Mouse (Mus musculus): ENCODE measurements around the gene Defb9. TPM values are rescaled to one million over a fixed set of nuclear protein-coding genes. Genes with fewer than 3 reads are reported as not detected.
"Not testable (repeated sequence)": the region's sequence is repeated elsewhere in the genome, so short reads cannot be mapped to it uniquely, and the experiment has no call there.

The Defb9 gene
- total and polyA plus RNA-seq, 3 experiments = not detected

DNA sequence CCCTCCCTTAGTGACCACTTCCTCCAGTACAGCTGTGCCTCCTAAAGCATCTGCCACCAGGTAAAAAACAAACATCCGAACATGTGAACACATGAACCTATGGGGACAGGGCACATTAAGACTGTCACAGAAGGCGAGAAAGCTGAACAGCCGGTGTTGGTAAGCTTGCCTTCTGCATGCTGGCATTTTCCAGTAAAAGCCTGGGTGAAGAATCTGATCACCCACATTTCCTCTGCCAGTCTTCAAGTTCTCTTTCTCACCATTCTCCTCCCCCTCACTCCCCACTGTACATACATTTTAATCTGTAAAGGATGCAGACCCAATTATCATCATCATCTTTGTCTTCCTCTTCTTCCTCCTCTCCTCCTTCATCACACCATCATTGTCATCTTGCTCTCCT lies 30.4 kb upstream of the Defb9 start:
- Histone ChIP-seq H3K36me3 (ENCODE audit: control insufficient read depth in 1 of 2, insufficient read depth in 2 of 2, low read length in 2 of 2) (no peaks in the 10 kb centered on the region), H3K4me3 (ENCODE audit: control insufficient read depth in 1 of 2, insufficient read depth in 1 of 2, low read depth in 2 of 2, low read length in 2 of 2) (no peak overlapping the region), H3K27me3 (ENCODE audit: control insufficient read depth in 1 of 2, insufficient read depth in 2 of 2, low read length in 2 of 2) (no peaks in the 10 kb centered on the region), H3K79me2 (ENCODE audit: control insufficient read depth, insufficient read depth, low read length, poor library complexity) (no peaks in the 10 kb centered on the region), H3K27ac (ENCODE audit: control insufficient read depth, low read depth, low read length) (no peak overlapping the region), H3K9me3 (replicated peaks; ENCODE audit: insufficient read depth, low read length) (no peaks in the 10 kb centered on the region), H3K4me1 (ENCODE audit: control insufficient read depth in 1 of 2, insufficient read depth in 2 of 2, low read length in 2 of 2) (no peaks in the 10 kb centered on the region), H3K9ac (ENCODE audit: control insufficient read depth, low read depth, low read length, poor library complexity, severe bottlenecking) (no peak overlapping the region)
- no peak for TF ChIP-seq RAD21 (IDR thresholded peaks at IDR 0.05; ENCODE audit: low read depth, low read length)
- TF ChIP-seq NELFE (IDR thresholded peaks at IDR 0.05; ENCODE audit: low read depth, low read length) = no peak
- TF ChIP-seq MAFK (IDR thresholded peaks at IDR 0.05; ENCODE audit: borderline replicate concordance, low read depth, low read length) = no peak
- no peak for DNase-seq (ENCODE audit: low read depth, low spot score)

DNA sequence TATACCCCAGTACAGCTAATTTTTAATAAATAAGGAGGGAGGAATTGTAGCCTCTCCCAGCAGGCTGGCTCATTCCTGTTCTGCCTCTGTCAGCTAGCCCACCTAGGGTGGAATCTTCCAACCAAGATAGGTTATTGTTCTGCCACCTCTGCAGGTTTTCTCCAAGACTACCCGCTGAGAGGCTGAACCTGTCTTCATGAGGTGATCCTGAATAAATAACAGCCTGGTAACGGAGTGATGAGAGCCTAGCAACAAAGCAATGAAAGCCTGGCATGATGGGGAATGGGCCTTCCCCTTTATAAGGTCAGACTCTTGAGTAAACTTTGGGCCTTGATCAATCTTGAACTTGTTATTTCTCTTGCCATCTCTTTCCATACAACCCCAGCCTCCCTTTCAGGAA lies 27.3 kb upstream of the Defb9 start:
- H3K27me3 ChIP-seq (ENCODE audit: control insufficient read depth in 1 of 2, insufficient read depth in 2 of 2, low read length in 2 of 2) = no peaks in the 10 kb centered on the region
- no peak overlapping the region for H3K9ac ChIP-seq (ENCODE audit: control insufficient read depth, low read depth, low read length, poor library complexity, severe bottlenecking)
- no peaks in the 10 kb centered on the region for H3K4me1 ChIP-seq (ENCODE audit: control insufficient read depth in 1 of 2, insufficient read depth in 2 of 2, low read length in 2 of 2)
- TF ChIP-seq CHD2 (IDR thresholded peaks at IDR 0.05; ENCODE audit: low read length) = no peak
- TF ChIP-seq POLR2A (IDR thresholded peaks at IDR 0.05; ENCODE audit: control insufficient read depth in 1 of 2, insufficient read depth in 1 of 2, low read depth in 1 of 2, low read length in 2 of 2, poor library complexity in 1 of 2) = no peak
- TF ChIP-seq MAZ (IDR thresholded peaks at IDR 0.05; ENCODE audit: low read depth, low read length) = no peak
- no peak for TF ChIP-seq POLR2AphosphoS2 (IDR thresholded peaks at IDR 0.05; ENCODE audit: low read length)
- TF ChIP-seq EP300 (IDR thresholded peaks at IDR 0.05; ENCODE audit: low read depth in 1 of 2, low read length in 2 of 2) = no peak
- TF ChIP-seq ZMIZ1 (IDR thresholded peaks at IDR 0.05; ENCODE audit: low read depth, low read length) = no peak
- no peak overlapping the region for H3K27ac ChIP-seq (ENCODE audit: control insufficient read depth, low read depth, low read length)
- H3K9me3 ChIP-seq (replicated peaks; ENCODE audit: insufficient read depth, low read length) = no peaks in the 10 kb centered on the region
- DNase-seq (ENCODE audit: low read depth, low spot score) = no peak
- no peaks in the 10 kb centered on the region for H3K36me3 ChIP-seq (ENCODE audit: control insufficient read depth in 1 of 2, insufficient read depth in 2 of 2, low read length in 2 of 2)
- no peak overlapping the region for H3K4me3 ChIP-seq (ENCODE audit: control insufficient read depth in 1 of 2, insufficient read depth in 1 of 2, low read depth in 2 of 2, low read length in 2 of 2)
- no peaks in the 10 kb centered on the region for H3K79me2 ChIP-seq (ENCODE audit: control insufficient read depth, insufficient read depth, low read length, poor library complexity)

DNA sequence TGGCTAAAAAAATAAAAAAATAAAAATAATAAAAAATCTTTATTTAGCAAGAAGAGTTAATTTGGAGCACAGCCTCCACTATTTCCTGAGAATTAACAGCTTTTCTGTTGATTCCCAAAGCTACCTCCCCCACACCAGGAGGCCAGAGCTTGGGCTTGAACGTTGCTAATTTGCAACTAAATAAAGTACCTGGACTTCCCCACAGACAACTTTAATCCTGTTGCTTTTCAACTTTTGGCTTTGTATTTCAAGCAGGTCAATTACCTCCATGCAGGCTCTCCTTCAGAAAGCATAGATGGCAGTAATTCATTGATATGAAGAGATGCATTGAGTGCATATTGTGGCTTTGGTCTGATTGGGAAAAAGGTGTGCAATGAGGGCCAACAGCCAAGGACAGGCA lies 26.7 kb upstream of the Defb9 start:
- no peaks in the 10 kb centered on the region for H3K4me1 ChIP-seq (ENCODE audit: control insufficient read depth in 1 of 2, insufficient read depth in 2 of 2, low read length in 2 of 2)
- TF ChIP-seq E2F4 (IDR thresholded peaks at IDR 0.05; ENCODE audit: borderline replicate concordance, low read depth, low read length) = no peak
- TF ChIP-seq SMC3 (IDR thresholded peaks at IDR 0.05; ENCODE audit: low read depth, low read length) = no peak
- TF ChIP-seq HCFC1 (IDR thresholded peaks at IDR 0.05; ENCODE audit: low read depth, low read length) = no peak
- TF ChIP-seq MYB (IDR thresholded peaks at IDR 0.05; ENCODE audit: low read depth, low read length) = no peak
- TF ChIP-seq ETS1 (IDR thresholded peaks at IDR 0.05; ENCODE audit: low read depth, low read length) = no peak
- TF ChIP-seq GATA1 (IDR thresholded peaks at IDR 0.05; ENCODE audit: low read depth, low read length) = no peak
- TF ChIP-seq ZC3H11A (IDR thresholded peaks at IDR 0.05; ENCODE audit: low read depth, low read length) = no peak
- H3K9ac ChIP-seq (ENCODE audit: control insufficient read depth, low read depth, low read length, poor library complexity, severe bottlenecking) = no peak overlapping the region
- no peak overlapping the region for H3K4me3 ChIP-seq (ENCODE audit: control insufficient read depth in 1 of 2, insufficient read depth in 1 of 2, low read depth in 2 of 2, low read length in 2 of 2)
- DNase-seq (ENCODE audit: low read depth, low spot score) = no peak
- no peaks in the 10 kb centered on the region for H3K27me3 ChIP-seq (ENCODE audit: control insufficient read depth in 1 of 2, insufficient read depth in 2 of 2, low read length in 2 of 2)
- no peaks in the 10 kb centered on the region for H3K9me3 ChIP-seq (replicated peaks; ENCODE audit: insufficient read depth, low read length)
- H3K79me2 ChIP-seq (ENCODE audit: control insufficient read depth, insufficient read depth, low read length, poor library complexity) = no peaks in the 10 kb centered on the region
- H3K36me3 ChIP-seq (ENCODE audit: control insufficient read depth in 1 of 2, insufficient read depth in 2 of 2, low read length in 2 of 2) = no peaks in the 10 kb centered on the region
- no peak overlapping the region for H3K27ac ChIP-seq (ENCODE audit: control insufficient read depth, low read depth, low read length)

DNA sequence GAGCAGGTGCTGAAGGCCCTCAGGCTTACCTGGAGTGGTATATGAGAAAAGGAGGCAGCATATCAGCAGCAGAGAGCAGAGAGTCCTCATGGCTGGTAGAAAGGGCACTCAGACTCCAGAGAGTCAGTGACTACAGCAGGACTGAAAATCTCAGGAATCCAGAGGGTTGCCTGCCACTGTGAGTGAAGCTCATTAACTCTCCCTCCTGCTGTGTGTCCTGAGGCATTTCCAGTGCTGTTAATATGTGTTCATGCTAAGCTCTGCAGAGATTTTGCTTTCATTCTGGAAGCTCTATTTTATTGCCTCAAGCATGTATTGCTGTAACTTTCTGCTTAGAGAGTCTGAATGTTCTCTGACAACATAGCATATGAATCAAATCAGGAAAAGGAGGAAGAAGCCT lies 21.1 kb upstream of the Defb9 start, which contains the start of gene Defb11:
Gene Defb11, minus strand, starts transcription at position 123 of the 400 bp plus-strand sequence.
- not testable (repeated sequence) for H3K9me3 ChIP-seq (replicated peaks; ENCODE audit: insufficient read depth, low read length); DNase-seq (ENCODE audit: low read depth, low spot score); H3K27ac ChIP-seq (ENCODE audit: control insufficient read depth, low read depth, low read length); H3K4me1 ChIP-seq (ENCODE audit: control insufficient read depth in 1 of 2, insufficient read depth in 2 of 2, low read length in 2 of 2); H3K9ac ChIP-seq (ENCODE audit: control insufficient read depth, low read depth, low read length, poor library complexity, severe bottlenecking); H3K4me3 ChIP-seq (ENCODE audit: control insufficient read depth in 1 of 2, insufficient read depth in 1 of 2, low read depth in 2 of 2, low read length in 2 of 2); H3K36me3 ChIP-seq (ENCODE audit: control insufficient read depth in 1 of 2, insufficient read depth in 2 of 2, low read length in 2 of 2); H3K79me2 ChIP-seq (ENCODE audit: control insufficient read depth, insufficient read depth, low read length, poor library complexity); H3K27me3 ChIP-seq (ENCODE audit: control insufficient read depth in 1 of 2, insufficient read depth in 2 of 2, low read length in 2 of 2)

GRCm38 (mm10) chr8:21858586-21858985 lies 26.6 kb downstream of the Defb9 start, which contains the start of gene Defb10:
Gene Defb10, plus strand, starts transcription at chr8:21858901.
- not testable (repeated sequence) for H3K4me3 ChIP-seq (ENCODE audit: control insufficient read depth in 1 of 2, insufficient read depth in 1 of 2, low read depth in 2 of 2, low read length in 2 of 2); H3K36me3 ChIP-seq (ENCODE audit: control insufficient read depth in 1 of 2, insufficient read depth in 2 of 2, low read length in 2 of 2); H3K27ac ChIP-seq (ENCODE audit: control insufficient read depth, low read depth, low read length); DNase-seq (ENCODE audit: low read depth, low spot score); H3K9me3 ChIP-seq (replicated peaks; ENCODE audit: insufficient read depth, low read length); H3K79me2 ChIP-seq (ENCODE audit: control insufficient read depth, insufficient read depth, low read length, poor library complexity); H3K4me1 ChIP-seq (ENCODE audit: control insufficient read depth in 1 of 2, insufficient read depth in 2 of 2, low read length in 2 of 2); H3K9ac ChIP-seq (ENCODE audit: control insufficient read depth, low read depth, low read length, poor library complexity, severe bottlenecking); H3K27me3 ChIP-seq (ENCODE audit: control insufficient read depth in 1 of 2, insufficient read depth in 2 of 2, low read length in 2 of 2)

All from MEL (cell line).